ENCODE assay signal across 8 mouse cellular contexts in genomic region chr14:98166318-98166976, GRCm38 (mm10). TPM values are rescaled to one million over a fixed set of nuclear protein-coding genes. Genes with fewer than 3 reads are reported as not detected.
DNase-seq lines count a peak whose midpoint lies in the region; ATAC-seq and TF ChIP-seq lines count a peak whose summit lies in the region.

No protein-coding gene starts in this region.

- no peaks in the 10 kb centered on the region for H3K9me3 ChIP-seq in kidney, embryonic 14.5 days (ENCODE audit: control insufficient read depth, low read length)
- H3K9me3 ChIP-seq in forebrain, embryonic 12.5 days = no peaks in the 10 kb centered on the region
- no peaks in the 10 kb centered on the region for H3K9me3 ChIP-seq in kidney, postnatal 0 days (replicated peaks; ENCODE audit: low read length)
- H3K9me3 ChIP-seq in neural tube, embryonic 13.5 days = no peaks in the 10 kb centered on the region

- H3K4me3 ChIP-seq in kidney, embryonic 14.5 days (ENCODE audit: low read length) = peak overlapping the region; percentile 85
- H3K4me3 ChIP-seq in forebrain, embryonic 12.5 days (replicated peaks) = peak overlapping the region; percentile 90
- peak overlapping the region; percentile 83 for H3K4me3 ChIP-seq in kidney, postnatal 0 days (replicated peaks; ENCODE audit: low read depth, low read length)
- H3K4me3 ChIP-seq in neural tube, embryonic 13.5 days = peak overlapping the region; percentile 91

- peak overlapping the region; percentile 96; the same call in 1 of the 2 replicates for H3K27ac ChIP-seq in kidney, embryonic 14.5 days (ENCODE audit: low read depth, low read length)
- peak overlapping the region; percentile 99 for H3K27ac ChIP-seq in forebrain, embryonic 12.5 days
- peak overlapping the region; percentile 92; the same call in 1 of the 2 replicates for H3K27ac ChIP-seq in kidney, postnatal 0 days
- peak overlapping the region; percentile 97 for H3K27ac ChIP-seq in neural tube, embryonic 13.5 days (replicated peaks)

- no peak for ATAC-seq in kidney, embryonic 14.5 days (ENCODE audit: low FRiP score, low TSS enrichment)
- no peak for ATAC-seq in forebrain, embryonic 12.5 days (ENCODE audit: low FRiP score)
- no peak for ATAC-seq in kidney, postnatal 0 days (replicated peaks; ENCODE audit: low FRiP score, low read depth)
- no peak for ATAC-seq in neural tube, embryonic 13.5 days (ENCODE audit: low read depth)
- no peak for ATAC-seq in megakaryocyte-erythroid progenitor cell, adult 5-6 weeks (replicated peaks; ENCODE audit: low FRiP score, low TSS enrichment, poor library complexity, severe bottlenecking)

- no peak for DNase-seq in kidney, postnatal 25 days
- DNase-seq in kidney, postnatal 0 days (ENCODE audit: low spot score) = no peak
- no peak for DNase-seq in liver
- no peak for DNase-seq in spleen, postnatal 14 days (ENCODE audit: low spot score in 2 of 2)

- no peaks in the 10 kb centered on the region for H3K36me3 ChIP-seq in kidney, embryonic 14.5 days (ENCODE audit: control insufficient read depth, insufficient read depth, low read length)
- H3K36me3 ChIP-seq in forebrain, embryonic 12.5 days (replicated peaks) = no peaks in the 10 kb centered on the region
- H3K36me3 ChIP-seq in kidney, postnatal 0 days (ENCODE audit: insufficient read depth, low read length) = no peaks in the 10 kb centered on the region
- H3K36me3 ChIP-seq in neural tube, embryonic 13.5 days = no peaks in the 10 kb centered on the region

- H3K4me2 ChIP-seq in kidney, embryonic 14.5 days (replicated peaks; ENCODE audit: low read depth, low read length) = peak overlapping the region; percentile 58
- H3K4me2 ChIP-seq in forebrain, embryonic 12.5 days = peak overlapping the region; percentile 72
- H3K4me2 ChIP-seq in kidney, postnatal 0 days (ENCODE audit: low read length) = peak overlapping the region; percentile 72
- H3K4me2 ChIP-seq in neural tube, embryonic 13.5 days = peak overlapping the region; percentile 75

- 53% methylated on average over 10 of the region's 10 CpGs for WGBS in kidney, embryonic 14.5 days
- 41% methylated on average over 10 of the region's 10 CpGs for WGBS in forebrain, embryonic 12.5 days
- 44% methylated on average over 10 of the region's 10 CpGs for WGBS in kidney, postnatal 0 days
- 30% methylated on average over 10 of the region's 10 CpGs for WGBS in neural tube, embryonic 13.5 days

- no peak for TF ChIP-seq CTCF in kidney, postnatal 0 days (IDR thresholded peaks at IDR 0.05; ENCODE audit: low read depth)

- no peaks in the 10 kb centered on the region for H3K27me3 ChIP-seq in kidney, embryonic 14.5 days (ENCODE audit: control insufficient read depth, insufficient read depth, low read length)
- no peaks in the 10 kb centered on the region for H3K27me3 ChIP-seq in forebrain, embryonic 12.5 days
- no peaks in the 10 kb centered on the region for H3K27me3 ChIP-seq in kidney, postnatal 0 days (ENCODE audit: insufficient read depth, low read length)
- no peaks in the 10 kb centered on the region for H3K27me3 ChIP-seq in neural tube, embryonic 13.5 days

- peak overlapping the region; percentile 89 for H3K9ac ChIP-seq in kidney, embryonic 14.5 days (ENCODE audit: low read depth, low read length)
- H3K9ac ChIP-seq in forebrain, embryonic 12.5 days = peak overlapping the region; percentile 98
- peak overlapping the region; percentile 20; the same call in 1 of the 2 replicates for H3K9ac ChIP-seq in kidney, postnatal 0 days (ENCODE audit: low read depth, low read length)
- H3K9ac ChIP-seq in neural tube, embryonic 13.5 days = peak overlapping the region; percentile 96

- H3K4me1 ChIP-seq in kidney, embryonic 14.5 days (ENCODE audit: control insufficient read depth, insufficient read depth, low read length) = no peaks in the 10 kb centered on the region
- peaks cover 18% of the 10 kb centered on the region; the same call in 1 of the 2 replicates for H3K4me1 ChIP-seq in forebrain, embryonic 12.5 days
- H3K4me1 ChIP-seq in kidney, postnatal 0 days (replicated peaks; ENCODE audit: insufficient read depth, low read length) = no peaks in the 10 kb centered on the region
- peaks cover 30% of the 10 kb centered on the region for H3K4me1 ChIP-seq in neural tube, embryonic 13.5 days (replicated peaks)

RNA-seq across cellular contexts. Expression of gene Dach1, which starts 3.1 kb away (rescaled TPM):
- polyA plus RNA-seq in kidney, embryonic 14.5 days (2014; fragmentation: Nextera tagmentation; extraction: Ambion mirVana) = 28.3 and 39.3 TPM in 2 replicates
- polyA plus RNA-seq in forebrain, embryonic 12.5 days (2016; fragmentation: Nextera tagmentation; extraction: Ambion mirVana) = 22.5 and 22.8 TPM in 2 replicates
- polyA plus RNA-seq in kidney, postnatal 0 days (2015; fragmentation: Nextera tagmentation; extraction: Ambion mirVana) = 18.2 and 18.4 TPM in 2 replicates
- polyA plus RNA-seq in neural tube, embryonic 13.5 days (2015; fragmentation: Nextera tagmentation; extraction: Ambion mirVana) = 18.7 and 19.5 TPM in 2 replicates
- total RNA-seq in megakaryocyte-erythroid progenitor cell, adult 5-6 weeks (2014; fragmentation: Nextera tagmentation) = 12.5 and 19.1 TPM in 2 replicates
- total RNA-seq in megakaryocyte-erythroid progenitor cell, adult 5-6 weeks (2017) = 7.9 and 11.5 TPM in 2 replicates

Comparison
In these comparisons a context has a peak if more than half of its experiments do, and no peak if none do; other contexts are left out.
1. H3K9ac ChIP-seq: peak in every context shown above with its lines; median percentile 98 in forebrain, embryonic 12.5 days; 96 in neural tube, embryonic 13.5 days; 89 in kidney, embryonic 14.5 days; 20 in kidney, postnatal 0 days.